Mouse (Mus musculus): Measurements from ENCODE around the gene Cers1.

DNA sequence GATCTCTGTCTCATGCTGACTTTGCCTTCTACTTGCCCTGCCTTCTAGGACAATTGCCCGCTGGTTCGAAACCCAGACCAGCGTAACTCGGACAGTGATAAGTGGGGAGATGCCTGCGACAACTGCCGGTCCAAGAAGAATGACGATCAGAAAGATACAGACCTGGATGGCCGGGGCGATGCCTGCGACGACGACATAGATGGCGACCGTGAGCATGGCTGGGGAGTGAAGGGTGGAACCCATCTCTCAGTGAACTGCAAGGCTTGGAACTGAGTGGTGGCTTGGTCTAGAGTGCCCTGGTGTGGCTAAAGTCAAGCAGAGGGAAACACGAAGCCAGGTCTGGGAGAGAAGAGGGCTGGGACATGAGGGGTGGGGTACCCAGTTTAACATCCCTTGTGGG, 61.5 kb downstream of the Cers1 start:
- TF ChIP-seq CTCF (IDR thresholded peaks at IDR 0.05; ENCODE audit: low read depth, low read length) (no peak), GATA2 (IDR thresholded peaks at IDR 0.05; ENCODE audit: borderline replicate concordance, low read depth, low read length) (no peak)

Measured in G1E (cell line).